Mouse (Mus musculus) CD8-positive naive resting alpha-beta T cell, adult 57 days (primary cell): ENCODE measurements around the gene Rarres1. TPM values are rescaled to one million over a fixed set of nuclear protein-coding genes. Genes with fewer than 3 reads are reported as not detected.

Experiments used
- total RNA-seq: library from RNA; stranded (reverse); gene quantifications from one replicate; pipeline ENCODE4 v1.2.4, GENCODE M21; 2023

The Rarres1 gene
- total RNA-seq, result not detected

GRCm38 (mm10) chr3:67515274-67515801 lies at the start of gene Rarres1:
Gene Rarres1, minus strand, starts transcription at chr3:67515523.

DNA sequence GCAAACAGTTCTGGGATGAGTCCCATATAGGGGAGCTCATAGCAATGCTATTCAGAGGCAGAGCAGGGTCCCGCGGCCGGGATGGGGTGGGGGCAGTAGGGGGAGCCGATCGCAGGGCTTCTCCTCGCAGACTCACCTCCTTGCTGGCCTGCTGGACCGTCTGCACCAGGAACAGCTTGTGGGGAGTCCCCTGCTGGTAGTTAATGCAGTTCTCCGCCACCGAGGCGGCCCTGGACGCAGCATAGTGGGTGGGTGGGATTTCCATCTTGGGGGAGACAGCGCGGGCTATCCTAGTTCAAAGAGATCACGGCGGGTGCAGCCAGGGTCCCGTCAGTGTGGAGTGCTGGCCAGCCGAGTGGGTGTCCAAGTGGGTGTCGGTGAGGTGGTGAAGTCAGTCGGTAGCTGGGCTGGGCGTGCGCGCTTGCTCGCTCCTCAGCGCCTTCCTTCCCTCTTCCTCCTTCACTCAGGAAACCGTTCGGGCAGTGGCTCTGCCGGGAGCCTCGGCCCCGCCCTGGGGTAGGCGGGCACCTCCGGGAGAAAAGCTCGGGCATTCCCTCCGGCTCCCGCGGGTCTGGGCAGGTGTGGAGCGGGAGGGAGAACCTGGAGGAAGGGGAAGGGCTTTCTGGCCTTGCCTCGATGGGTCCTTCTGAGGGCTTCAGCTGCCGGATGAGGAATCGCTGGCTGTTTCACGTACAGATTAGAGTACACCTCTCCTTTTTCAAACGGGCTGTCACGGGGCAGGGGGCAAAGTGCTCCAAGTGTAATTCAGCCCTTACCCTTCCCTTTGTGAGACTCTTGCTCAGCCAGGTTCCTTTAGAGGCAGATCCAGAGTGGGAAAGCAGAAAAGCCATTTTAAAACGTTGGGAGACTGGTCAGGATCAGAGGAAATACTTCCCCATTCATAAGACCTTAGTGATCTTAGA lies 51.6 kb downstream of the Rarres1 start, which contains the start of gene Lxn:
TSS of gene Lxn (minus strand) at position 477 of the 923 bp plus-strand sequence.

DNA sequence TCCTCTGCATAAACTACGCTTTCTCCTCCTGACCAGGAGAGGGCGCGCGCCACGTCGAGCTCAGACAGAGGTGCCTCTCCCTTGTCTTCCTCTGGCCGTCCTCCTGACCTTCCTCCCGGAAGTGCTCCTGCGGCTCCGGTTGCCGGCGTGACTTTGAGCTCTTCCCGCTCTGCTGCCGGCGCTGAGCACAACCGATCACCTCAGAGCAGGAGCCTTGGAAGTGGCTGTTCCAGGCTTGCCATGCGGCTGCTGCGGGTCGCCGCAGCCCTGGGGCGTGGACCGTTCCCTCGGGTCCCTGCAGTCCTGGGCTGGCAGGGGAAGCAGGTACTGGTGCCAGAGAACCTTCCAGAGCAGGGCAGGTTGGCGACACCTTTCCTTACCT lies 85.3 kb downstream of the Rarres1 start, which contains the start of gene Gfm1:
TSS of gene Gfm1 (plus strand) at position 98 of the 382 bp plus-strand sequence.

Other genes with a start within 250 kb of the Rarres1 start
- 1.1 TPM for gene Mlf1, start 141.4 kb downstream of the Rarres1 start, total RNA-seq
- not detected for gene Gm17402, start 140.4 kb downstream of the Rarres1 start, total RNA-seq
- gene Gfm1, start 85.4 kb downstream of the Rarres1 start, total RNA-seq, result 37.8 TPM
- gene Lxn, start 51.6 kb downstream of the Rarres1 start, total RNA-seq, result 1.3 TPM
- gene Mfsd1, start 67.2 kb upstream of the Rarres1 start, total RNA-seq, result 49.0 TPM